Mouse (Mus musculus): ENCODE measurements around the gene Gm28551.
"Not testable (repeated sequence)": the region's sequence is repeated elsewhere in the genome, so short reads cannot be mapped to it uniquely, and the experiment has no call there.

Gene Gm28551

DNA sequence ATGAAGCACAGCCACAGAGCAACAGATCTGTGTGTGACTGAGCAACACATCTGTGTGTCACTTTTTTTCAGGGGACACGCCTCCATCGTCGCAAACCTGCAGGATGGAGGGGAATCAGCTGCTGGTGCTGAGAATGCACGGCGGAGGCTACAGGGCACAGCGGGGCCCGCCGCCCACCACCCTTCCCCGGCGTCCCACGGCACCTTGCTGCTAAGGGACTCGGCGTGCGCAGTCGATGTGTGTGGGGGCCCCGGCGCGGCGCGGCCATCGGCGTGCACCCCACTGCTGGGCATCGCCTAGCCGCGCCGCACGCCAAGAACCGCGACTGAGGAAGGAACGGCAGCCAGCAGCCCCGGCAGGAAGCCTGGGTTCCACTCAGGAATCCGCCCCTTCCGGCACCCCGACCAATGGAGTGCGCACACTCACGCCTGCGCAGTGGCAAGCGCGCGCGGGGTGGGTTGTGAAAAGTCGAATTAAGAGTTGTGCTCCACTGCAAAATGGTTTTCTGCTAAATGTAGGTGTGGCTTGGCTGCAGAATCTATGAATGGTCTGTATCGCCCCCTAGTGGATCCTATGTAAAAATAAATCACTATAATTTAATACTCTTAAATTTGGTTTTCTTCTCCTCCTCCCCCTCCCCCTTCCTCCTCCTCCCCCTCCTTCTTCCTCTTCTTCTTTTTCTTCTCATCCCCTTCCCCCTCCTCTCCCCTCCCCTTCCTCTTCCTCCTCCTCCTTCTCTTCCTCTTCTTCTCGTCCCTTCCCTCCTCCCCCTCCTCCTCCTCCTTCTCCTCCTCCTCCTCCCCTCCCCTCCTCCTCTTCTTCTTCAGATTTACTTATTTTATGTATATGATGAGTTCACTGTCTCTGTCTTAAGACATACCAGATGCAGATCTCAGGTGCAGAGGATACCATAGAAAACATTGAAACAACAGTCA lies at the start of gene Gm28551, which contains the start of the genes Asdurf and Asnsd1:
Gm28551 (minus strand) TSS at position 341 of the 935 bp plus-strand sequence.
Asdurf (minus strand) TSS at position 293 of the 935 bp plus-strand sequence.
Asnsd1 (minus strand) TSS at position 426 of the 935 bp plus-strand sequence.
- peak; percentile 97 for DNase-seq

GRCm38 (mm10) chr1:53393936-53394760 lies 41.7 kb upstream of the Gm28551 start:
- not testable (repeated sequence) for DNase-seq

DNA sequence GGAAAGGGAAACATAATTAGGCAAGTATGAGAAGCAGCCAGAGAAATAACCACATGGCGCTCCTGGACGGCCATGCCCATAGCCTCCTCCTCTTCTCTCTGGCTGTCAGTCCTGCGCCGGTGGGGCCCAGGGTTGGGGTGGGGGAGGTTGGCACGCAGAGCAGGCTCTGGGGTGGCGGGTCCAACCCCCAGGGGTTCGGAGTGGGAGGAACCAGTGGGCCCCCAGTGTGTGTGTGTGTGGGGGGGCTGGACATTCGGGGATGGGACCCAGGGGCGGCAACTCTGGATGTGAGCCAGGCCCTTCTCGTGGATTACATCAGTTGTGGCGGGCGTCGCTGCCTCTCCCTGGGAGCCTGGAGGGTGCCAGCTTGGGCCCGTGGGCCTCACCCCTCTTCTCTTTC lies 36.3 kb upstream of the Gm28551 start:
- DNase-seq = no peak

- no peak for DNase-seq
Measured at GRCm38 (mm10) chr1:53384085-53384688, 31.7 kb upstream of the Gm28551 start.

DNA sequence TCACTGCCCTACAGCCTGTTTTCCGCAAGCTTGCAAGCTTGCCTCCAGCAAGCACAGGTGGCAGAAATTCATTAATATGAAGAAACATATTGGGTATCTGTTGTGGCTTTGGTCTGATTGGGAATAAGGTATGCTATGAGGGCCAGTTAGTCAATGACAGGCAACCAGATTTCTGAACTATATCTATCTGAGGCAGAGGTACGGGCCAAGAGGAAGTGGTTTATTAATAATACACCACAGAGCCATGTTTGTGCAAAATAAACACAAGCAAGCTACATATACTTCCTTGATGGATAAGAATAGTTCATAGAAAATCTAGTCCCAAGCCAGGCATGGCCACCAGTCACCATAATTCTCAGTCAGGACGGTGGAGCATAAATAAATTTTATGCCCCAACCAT lies 25.3 kb upstream of the Gm28551 start:
- no peak for DNase-seq

DNA sequence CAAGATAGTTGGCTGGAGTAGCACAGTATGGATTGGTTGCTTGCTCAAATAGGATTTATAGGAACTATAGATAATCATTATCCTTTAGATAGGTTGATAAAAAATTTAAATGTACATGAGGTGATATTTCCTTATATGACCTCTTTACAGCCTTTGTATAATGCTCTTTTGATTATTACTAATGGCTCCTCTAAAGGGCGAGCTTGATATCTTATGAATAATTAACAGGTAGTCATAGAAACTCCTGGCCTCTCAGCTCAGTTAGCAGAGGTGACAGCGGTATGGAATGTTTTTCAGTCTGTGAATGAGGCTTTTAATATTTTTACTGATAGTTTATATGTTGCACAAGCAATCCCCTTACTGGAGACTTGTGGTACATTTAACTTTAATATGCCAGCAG lies 23.5 kb upstream of the Gm28551 start:
- not testable (repeated sequence) for DNase-seq

- DNase-seq = no peak
Measured at GRCm38 (mm10) chr1:53358988-53359387, 6.5 kb upstream of the Gm28551 start.

DNA sequence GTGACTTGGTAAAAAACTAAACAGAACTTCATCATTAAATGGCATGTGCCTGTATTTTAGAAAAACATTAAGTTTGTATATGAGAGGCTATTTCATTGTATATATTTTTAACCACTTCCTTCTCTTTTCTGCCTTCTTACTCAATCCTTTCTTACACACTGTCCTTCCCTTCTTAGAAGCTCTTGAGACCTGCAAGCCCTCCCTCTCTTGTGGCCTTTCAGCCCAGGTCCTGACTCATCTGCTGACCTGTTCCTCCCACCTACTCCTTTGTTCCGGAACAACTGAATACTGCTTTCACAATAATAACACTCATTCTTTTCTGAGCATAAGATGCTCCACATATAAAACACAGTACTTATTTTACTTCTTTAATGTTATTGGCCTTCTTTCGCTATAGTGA lies 11.4 kb downstream of the Gm28551 start:
- no peak for DNase-seq

- DNase-seq = not testable (repeated sequence)
Measured at GRCm38 (mm10) chr1:53337403-53337802, 15.1 kb downstream of the Gm28551 start.

DNA sequence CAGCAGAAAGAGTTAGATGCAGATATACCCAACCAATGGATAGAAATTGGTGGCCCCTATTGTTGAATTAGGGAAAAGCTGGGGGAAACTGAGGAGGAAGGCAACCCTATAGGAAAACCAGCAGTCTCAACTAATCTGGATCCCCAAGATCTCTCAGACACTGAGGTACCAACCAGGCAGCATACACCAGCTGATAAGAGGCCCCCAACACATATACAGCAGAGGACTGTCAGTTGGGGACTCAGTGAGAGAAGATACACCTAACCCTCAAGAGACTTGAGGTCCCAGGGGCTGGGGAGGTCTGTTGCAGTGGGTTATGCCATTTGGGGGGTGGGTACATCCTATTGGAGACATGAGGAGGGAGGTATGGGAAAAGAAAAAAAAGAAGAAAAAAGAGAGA lies 17.0 kb downstream of the Gm28551 start:
- no peak for DNase-seq

DNA sequence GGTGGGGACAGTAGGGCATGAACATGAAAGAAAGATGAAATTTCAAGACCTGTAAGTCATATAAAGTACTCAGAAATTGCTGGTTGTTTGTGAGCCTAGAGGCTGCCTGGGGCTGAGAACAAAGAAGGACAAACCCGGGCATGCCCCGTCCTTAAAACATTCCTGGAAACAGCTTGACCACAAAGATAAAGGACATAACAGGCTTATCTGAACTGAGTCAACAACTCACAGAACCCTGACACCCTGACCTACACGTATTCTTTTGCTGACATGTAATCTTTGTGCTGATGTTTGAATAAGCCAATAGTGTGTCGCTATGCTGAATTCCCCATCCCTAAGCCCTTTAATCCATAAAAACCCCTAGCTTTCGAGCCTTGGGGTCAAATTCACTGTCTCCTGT lies 18.9 kb downstream of the Gm28551 start:
- not testable (repeated sequence) for DNase-seq

- DNase-seq = no peak
Measured at GRCm38 (mm10) chr1:53324827-53325494, 27.5 kb downstream of the Gm28551 start.

GRCm38 (mm10) chr1:53324277-53324676 lies 28.2 kb downstream of the Gm28551 start:
- DNase-seq = no peak

- DNase-seq = no peak
Measured at GRCm38 (mm10) chr1:53323254-53323653, 29.2 kb downstream of the Gm28551 start.

GRCm38 (mm10) chr1:53321662-53322344 lies 30.7 kb downstream of the Gm28551 start:
- no peak for DNase-seq

- peak; percentile 86 for DNase-seq
Measured at GRCm38 (mm10) chr1:53312989-53313967, 39.2 kb downstream of the Gm28551 start, which contains the start of gene Osgepl1. Gene Osgepl1, plus strand, starts transcription at chr1:53313624.

- DNase-seq = no peak
Measured at GRCm38 (mm10) chr1:53300506-53300905, 52.0 kb downstream of the Gm28551 start.

DNA sequence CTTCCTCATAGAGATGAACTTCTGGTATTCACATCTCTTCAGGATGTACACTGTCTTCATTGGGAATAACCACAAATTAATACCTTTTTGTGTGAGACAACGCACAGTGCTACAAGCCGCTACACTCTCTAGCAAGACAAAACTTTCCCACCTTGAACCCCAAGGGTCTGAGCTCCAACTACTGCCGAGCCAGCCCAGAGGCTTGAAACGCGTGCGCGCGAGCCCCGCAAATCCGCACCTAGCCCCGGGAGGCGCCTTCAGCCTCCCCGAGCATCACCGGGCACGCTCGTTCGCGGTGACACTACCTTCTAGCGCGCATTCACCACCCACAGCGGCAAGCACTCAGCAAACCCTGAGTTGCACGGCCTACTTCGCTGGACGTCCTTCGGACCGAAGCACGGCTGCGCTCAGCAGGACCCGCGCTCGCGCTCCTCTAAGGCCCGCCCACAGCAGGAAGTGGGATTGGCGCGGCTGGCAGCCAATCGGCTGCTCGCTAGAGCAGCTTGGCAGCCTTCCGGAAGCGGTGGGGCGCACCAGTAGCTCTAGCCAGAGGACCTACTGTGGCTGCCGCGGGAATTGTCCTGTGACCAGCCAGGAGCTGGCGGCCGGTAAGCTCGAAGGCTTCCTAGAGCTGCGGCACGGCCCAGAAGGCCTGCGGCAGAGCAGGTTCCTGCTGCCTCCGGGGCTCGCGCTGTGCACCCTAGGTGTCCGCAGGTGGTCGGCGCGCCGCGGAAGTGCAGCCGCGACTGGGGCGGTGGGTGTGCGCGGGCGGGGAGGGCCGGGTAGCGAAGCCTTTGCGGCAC lies 55.7 kb downstream of the Gm28551 start, which contains the start of the genes Pms1, Ormdl1 and Gm28778:
Pms1 (minus strand) TSS at position 438 of the 803 bp plus-strand sequence.
Ormdl1 (plus strand) TSS at position 515 of the 803 bp plus-strand sequence.
Gm28778 (plus strand) TSS at position 531 of the 803 bp plus-strand sequence.
- peak; percentile 96 for DNase-seq

DNA sequence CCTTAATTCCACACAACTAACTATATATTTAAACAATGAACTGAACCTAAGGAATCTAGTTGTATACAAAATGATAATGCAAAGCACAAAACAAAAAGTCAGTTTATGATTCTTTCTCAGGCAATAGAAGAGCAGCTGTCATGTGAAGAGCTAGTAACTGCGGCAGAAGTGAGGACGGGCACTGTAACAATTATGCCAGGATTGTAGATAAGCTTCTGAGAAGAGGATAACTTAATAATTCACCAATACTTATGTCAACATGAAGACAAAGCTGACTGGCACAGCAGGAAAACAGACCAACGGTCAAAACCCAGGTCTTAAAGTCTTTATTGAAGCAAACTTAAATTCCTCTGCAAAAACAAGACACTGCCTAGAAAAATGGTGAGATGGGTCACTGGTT lies 61.3 kb downstream of the Gm28551 start:
- DNase-seq = no peak

All from cerebellum, adult 9-10 months (tissue).